Mouse (Mus musculus) urinary bladder, postnatal 14 days (tissue): Measurements from ENCODE around the gene Scnn1a.

Source experiments
- DNase-seq: peaks from one replicate; pipeline ENCODE4 v3.0.0; 2021; ENCODE audit warnings: low spot score

Scnn1a gene

DNA sequence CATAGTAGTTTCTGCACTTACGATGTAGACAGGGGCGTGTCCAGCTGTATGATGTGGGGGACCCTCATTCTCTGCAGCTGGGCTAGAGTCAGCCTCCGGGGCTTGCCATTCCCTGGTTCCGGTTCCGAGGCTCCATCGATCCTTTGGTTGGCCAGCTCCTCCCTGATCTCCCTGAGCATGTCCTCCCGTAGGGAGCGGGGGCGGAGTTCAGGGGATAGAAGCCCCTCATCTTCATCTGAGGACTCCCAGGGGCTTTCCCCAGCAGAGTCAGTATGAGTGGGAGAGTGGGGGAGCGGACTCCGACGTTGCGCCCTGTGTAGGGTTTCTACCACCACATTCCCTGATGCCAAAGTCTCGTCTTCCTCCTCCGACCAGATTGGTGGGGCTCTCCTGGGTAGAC is 42.6 kb downstream of the Scnn1a start:
- DNase-seq: no peak

DNA sequence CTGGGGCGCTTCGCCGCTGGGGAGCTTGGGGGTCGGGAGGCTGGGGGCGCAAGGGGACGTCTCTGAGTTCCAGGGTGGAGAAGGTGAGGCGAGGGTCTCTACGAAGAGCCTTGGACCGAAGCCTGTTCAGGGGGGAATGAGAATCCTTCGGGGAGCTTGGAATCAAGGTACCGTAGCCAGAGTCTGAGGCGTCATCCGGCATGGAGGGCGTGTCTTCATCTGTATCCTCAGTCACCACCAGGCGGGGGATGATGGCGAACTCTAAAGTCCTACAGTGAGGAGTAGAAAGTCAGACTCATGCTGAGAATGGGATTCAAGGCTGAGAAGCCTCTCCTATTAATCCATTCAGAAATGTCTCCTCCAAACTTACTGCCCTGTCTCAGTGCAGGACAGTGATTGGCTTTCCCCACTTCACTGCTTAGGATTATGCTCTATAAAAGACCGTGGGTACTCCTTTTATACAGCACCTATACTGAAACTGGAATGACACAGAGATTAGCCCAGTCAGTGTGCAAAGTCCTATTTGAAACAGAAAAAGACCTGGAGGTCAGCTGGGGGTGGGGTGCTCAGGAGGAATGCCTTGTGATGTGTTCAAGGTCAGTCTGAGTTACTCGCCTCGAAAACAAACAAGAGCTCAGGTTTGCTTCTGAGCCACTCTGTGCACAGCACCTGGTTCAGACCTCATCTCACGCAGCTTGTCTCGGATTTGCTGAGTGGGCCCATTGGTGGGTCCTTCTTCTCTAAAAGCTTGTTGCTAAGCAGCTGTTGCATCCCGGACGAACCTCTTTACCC is 43.2 kb downstream of the Scnn1a start:
- DNase-seq: no peak

DNA sequence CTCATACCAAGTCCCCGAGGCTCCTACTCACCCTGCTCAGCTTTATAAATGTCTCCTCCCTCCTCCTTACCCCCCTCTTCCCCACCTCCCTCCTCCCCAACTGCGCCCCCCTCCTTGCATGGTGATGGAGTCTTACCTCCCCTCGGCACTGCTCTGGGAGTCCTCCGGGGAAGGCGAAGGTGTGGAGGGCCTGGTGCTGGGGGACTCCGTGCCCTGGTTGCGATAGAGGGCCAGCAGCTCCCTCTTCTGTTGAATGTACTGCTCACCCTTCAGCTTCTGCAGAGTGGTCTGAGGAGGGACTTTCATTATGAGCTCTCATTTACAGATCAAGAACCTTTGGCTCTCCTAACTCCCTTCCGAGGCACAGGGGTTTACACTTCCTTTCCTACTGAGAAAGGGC is 44.0 kb downstream of the Scnn1a start:
- peak; percentile 27 for DNase-seq

DNA sequence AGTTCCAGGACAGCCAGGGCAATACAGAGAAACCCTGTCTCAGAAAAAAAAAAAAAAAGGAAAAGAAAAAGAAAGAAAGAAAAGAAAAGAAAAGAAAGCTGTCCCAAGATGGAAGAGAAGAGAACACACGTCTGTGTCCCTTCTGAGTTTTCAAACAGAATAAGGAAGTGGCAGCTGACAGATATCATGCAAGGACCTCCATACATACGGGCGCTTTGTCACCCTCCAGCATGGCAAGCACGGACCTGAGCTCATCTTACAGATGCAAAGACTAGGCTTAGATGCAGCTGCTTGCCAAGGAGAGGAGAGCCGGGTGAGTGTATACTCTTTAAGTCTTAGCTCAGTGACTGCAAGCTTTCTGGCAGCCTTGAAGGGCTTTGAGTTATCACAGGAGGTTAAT is 45.1 kb downstream of the Scnn1a start:
- DNase-seq: no peak

DNA sequence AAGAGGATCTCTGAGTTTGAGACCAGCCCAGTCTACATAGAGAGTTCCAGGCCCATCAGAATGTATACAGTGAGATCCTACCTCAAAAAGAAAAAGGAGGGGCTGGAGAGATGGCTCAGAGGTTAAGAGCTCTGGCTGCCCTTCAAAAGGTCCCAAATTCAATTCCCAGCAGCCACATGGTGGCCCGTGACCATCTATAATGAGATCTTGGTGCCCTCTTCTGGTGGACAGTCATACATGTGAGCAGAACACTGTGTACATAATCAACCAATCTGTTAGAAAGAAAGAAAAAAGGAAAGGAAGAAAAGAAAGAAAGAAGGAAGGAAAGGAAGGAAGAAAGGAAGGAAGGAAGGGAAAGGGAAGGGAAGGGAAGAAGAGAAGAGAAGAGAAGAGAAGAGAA is 45.7 kb downstream of the Scnn1a start:
- peak; percentile 12 for DNase-seq

DNA sequence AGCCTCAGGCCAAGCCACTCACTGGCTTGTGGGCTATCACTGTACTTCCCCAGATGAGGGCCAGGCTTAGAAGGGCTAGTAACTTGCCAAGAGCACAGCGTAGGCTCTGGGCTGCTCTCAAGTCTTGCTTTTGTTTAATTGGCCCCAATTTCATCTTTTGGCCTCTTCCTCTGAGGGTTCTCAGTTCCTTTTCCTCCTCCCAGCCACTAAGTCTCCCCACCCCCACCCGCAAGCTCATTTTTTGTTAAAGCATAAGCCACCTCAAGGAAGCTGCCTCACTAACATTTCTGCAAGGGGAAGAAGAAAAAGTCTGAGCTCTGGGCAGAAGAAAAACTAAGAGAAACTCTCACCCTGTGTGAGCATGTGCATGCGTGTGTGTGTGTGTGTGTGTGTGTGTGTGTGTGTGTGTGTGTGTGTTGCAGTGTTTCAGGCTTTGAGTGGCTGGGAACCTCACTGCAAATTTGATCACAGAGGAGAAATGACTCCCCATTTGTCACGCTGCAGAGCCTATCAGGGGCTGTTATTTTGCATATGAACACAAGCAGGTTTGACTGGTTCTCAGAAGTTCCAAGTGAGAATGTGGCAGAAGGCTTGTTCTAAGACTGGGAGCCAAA is 47.4 kb downstream of the Scnn1a start:
- DNase-seq: peak; percentile 50

DNA sequence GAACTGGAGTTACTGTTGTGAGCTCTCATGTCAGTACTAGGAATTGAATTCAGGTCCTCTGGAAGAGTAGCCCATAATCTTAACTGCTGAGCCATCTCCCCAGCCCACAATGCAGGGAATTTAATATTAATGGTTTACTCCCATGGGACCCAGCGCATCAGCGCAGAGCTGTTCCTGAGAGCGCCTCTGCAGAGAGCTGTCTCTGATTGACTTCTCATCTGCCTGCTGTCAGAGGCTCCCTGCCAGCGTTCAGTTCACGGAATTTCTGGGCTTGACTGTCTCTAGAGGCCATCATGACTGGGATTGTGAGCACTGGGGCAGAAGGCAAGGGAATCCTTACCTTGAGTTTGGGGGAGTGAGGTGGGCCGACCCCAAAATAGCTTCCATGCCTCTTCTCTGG is 56.6 kb downstream of the Scnn1a start:
- DNase-seq: no peak

DNA sequence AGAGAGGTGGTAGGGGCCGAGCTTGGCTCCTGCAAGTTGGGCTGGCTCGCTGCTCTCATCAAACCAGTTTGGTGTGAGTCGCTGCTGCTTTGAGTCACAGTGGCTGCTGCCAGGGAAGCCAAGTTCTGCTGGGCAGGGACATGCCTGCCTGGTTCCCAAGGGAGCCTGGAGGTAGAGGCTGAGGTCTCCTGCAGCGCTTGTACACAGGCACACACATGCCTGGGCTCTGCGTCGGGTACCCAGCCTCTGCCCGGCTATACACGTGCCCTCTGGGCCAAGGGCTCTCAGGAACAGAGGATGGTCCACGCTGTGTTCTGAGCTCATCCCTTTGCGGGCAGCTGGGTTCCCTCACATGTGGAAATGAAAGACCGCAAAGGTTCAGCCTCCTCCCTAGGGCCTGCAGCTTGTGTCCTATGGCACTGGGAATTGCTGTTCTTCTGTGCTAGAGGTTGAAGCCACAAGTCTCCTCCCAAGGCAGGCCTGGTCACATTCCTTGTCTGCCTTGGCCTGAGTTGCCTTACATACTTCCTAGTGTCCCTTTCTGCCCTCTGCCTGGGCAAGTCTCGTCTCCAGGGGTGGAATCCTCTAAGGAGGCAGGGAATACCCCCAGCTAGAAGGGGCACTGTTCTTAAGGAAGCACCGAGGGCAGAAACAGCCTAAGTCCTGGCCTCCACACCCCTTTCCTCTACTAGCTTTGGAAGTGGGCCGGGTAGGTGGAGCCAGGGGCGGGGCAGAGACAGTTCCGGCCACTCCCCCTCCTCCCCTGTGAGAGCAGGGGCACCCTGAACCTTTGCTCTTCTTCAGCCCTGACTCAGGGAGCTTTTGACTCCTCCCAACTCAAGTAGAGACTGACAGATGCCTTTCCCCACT is 57.4 kb downstream of the Scnn1a start:
- DNase-seq: peak; percentile 89

DNA sequence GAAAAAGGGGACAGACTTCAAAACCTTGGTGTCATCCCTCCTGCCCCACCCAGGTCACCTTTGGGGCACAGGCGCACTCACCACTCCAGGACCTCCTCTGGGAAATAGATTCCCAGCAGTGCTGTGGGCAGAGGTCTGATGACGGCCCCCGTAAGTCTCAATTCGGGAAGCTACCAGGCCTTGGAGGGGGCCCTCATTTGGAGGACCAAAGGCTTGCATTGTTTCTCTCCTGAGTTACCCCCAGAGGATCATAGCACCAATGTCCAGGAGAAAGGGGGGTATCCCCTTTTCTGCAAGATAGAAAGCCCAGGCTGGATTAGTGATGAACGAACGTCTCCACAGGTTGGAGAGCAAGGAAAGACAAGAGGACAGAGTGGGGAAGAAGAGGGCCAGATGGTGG is 58.2 kb downstream of the Scnn1a start:
- DNase-seq: no peak

DNA sequence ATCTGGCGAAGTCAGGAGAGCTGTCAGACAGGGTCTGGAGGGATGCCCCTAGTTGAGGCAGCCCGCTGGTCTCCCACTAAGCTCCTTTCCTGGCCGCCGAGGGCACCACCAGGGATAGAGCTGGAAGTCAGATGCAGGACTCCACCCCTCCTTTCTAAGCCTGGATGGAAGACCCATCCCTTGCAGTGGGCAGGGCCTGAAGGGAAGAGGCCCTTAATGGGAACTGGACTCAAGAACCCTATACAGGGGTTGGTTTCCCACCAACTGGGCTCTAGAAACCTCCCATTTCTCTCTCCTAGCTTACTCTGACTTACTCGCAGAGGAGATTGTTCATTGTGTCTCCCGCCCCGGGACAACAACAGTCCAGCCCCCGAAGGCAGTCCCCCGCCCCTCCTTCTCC is 59.3 kb downstream of the Scnn1a start:
- DNase-seq: no peak

DNA sequence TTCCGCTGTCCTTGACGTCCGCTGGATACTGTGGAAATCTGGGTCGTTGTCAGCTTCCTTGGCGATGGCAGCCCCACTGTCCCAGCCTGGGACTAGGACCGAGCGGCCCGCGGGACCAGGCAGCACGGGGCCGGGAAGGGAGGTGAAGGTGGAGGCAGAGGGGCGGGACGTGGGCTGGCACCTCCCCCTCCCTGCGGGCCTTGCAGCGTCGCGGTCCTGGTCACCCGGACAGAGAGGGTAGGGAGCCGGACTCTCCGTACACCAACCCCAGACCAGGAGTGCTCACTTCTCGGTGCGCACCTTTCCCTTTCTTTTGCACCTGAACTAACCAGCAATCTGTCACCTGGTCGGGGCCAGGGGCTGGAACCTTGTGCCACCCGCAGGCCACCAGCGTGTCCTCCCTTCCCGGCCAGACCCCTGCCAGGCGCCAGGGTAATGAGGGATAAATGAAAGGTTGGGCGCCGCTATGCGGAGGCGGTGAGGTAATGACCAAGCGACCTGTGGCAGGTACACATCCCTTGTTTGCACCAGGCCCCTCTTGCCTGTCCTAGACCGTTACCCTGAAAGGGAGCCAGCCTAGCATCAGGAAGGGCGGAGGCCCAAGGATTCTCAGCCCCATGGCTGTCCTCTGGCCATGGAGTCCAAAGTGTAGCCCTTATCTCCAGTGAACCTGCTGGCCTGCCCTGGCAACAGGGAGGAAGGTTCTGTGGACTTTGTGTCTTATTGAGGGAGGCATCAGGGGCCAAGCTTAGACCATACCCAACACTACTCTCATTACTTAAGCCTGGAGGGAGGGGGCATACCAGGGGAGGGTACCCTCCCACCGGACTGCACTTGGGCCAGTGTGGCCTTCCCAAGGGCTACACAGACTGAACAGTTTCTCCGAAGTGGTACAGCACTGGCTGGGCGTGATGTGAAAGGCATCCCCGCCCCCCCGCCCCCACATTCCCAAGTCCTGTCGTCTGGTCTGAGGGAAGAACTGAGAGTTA is 60.2 kb downstream of the Scnn1a start, which contains the start of gene Plekhg6:
Gene Plekhg6, minus strand, starts transcription at position 422 of the 989 bp plus-strand sequence.
- DNase-seq: peak; percentile 80

DNA sequence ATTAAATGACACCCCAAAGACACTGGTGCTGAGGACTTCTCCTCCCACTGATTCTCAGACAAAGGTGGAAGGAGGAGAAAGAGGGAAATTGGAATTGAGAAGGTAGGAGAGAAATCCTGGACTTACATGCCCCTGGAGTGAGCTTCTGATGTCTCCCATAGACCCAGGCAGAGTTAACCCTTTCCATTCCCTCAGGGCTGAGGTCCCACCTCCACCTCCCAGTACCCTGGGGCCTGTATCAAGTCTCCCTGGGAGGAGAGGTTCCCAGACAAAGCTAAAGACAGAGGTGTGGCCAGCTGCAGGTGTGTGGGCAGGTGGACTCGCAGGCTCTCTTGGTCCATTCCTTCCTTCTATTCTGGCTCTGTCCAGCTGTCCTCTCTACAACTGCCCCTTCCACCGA is 61.6 kb downstream of the Scnn1a start:
- no peak for DNase-seq

DNA sequence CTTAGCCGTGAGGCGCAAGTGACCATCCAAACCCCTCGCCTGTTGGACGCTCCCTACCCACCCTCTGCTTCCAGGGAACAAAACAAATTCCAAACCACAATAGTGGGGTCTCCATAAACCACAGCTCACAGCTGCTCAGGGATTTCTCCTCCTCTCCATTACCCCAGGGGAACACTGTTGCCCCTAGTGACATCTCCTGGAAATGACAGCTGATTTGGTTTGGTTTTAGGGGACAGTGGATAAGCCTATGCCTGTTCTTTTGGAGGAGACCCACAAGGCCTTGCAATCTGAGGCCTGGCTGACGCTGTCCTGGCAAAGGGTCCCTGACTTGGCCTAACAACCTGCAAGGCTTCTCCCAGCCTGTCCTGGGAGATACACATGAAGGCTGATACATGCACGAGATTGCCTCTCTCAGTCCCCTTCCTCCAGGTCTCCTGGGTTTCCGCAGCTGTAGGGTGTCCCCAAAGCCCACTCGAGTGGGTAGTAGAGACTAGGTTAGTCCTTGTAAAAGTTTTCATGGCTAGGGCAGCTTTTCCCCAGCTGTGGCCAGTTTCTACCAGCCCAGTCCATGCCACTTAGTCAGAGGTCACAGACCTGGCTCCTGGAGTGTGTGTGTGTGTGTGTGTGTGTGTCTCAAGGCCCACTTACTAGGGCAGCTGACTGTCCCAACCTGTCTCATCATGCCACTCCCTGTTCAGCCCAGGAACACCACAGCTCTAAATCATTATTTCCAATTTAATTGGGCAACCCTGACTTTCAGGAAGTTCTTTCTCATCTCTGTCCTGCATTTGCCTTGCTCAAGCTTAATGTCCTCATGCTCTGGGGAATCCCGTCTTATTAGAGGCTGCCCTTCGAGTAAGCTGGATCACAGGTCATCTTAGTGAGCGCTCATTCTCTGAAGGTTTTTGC is 64.9 kb downstream of the Scnn1a start:
- DNase-seq: peak; percentile 35

DNA sequence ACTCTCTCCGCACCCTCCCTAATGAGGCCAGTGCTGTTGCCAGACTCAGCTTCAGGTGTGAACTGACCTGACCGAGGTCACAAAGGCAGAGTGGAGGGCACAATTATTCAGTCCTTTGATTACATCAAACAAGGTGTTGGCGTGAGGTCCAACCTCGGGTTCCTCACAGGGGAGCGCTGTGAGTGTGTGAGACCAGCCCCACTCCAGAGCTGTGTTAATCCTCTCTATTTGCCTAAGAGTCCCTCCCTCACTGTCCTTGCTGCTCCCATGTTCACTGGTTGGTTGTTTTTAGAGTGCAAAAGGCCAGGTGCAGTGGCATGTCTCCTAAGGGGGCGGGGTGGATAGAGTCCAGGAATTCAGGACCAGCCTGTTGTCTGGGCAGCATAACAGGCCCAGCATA is 65.6 kb downstream of the Scnn1a start:
- DNase-seq: no peak

DNA sequence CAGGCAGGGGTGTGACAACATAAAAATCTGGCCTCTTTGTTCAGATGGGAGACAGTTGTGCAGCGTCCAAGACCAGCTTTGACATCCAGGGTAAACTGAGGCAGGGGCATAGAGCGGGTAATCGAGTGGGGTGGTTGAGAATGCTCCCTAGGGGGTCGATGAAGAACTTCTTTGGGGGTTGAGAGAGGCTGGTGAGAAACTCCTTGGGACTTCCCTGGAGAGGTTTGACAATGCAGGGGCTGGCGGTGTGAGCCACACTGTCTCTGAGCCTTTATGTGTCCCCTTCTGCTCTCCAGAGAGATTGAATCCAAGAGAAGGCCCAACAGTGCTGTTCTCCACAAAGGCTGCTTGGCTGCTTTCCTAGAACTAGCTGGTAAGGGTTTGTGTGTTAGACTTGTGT is 69.4 kb downstream of the Scnn1a start:
- DNase-seq: no peak
